Mouse (Mus musculus) cerebellum, postnatal 4 days (tissue): ENCODE measurements around the gene Pign.

Source experiments
- DNase-seq, 2 experiments: peaks; one replicate each; pipeline ENCODE4 v3.0.0; 2022; ENCODE audit warnings: low spot score in 2 of 2, mixed read lengths in 1 of 2

The Pign gene

GRCm38 (mm10) chr1:105563821-105564220, 99.7 kb downstream of the Pign start:
- no peak for DNase-seq

- DNase-seq = no peak
Measured at GRCm38 (mm10) chr1:105556078-105556477, 107.4 kb downstream of the Pign start.

- no peak for DNase-seq
Measured at GRCm38 (mm10) chr1:105555192-105555718, 108.2 kb downstream of the Pign start.

- no peak for DNase-seq
Measured at GRCm38 (mm10) chr1:105553130-105553529, 110.3 kb downstream of the Pign start.

- no peak for DNase-seq
Measured at GRCm38 (mm10) chr1:105550163-105550562, 113.3 kb downstream of the Pign start.

GRCm38 (mm10) chr1:105549648-105550047, 113.8 kb downstream of the Pign start:
- no peak for DNase-seq

- no peak for DNase-seq
Measured at GRCm38 (mm10) chr1:105543051-105543450, 120.4 kb downstream of the Pign start.

GRCm38 (mm10) chr1:105523768-105524167, 139.7 kb downstream of the Pign start:
- no peak for DNase-seq

GRCm38 (mm10) chr1:105522321-105522720, 141.2 kb downstream of the Pign start:
- DNase-seq = no peak

GRCm38 (mm10) chr1:105518101-105518500, 145.4 kb downstream of the Pign start:
- DNase-seq = no peak

- DNase-seq = no peak
Measured at GRCm38 (mm10) chr1:105507116-105507515, 156.4 kb downstream of the Pign start.

- no peak for DNase-seq
Measured at GRCm38 (mm10) chr1:105492626-105493025, 170.9 kb downstream of the Pign start.

- no peak for DNase-seq
Measured at GRCm38 (mm10) chr1:105489456-105489855, 174.0 kb downstream of the Pign start.

- DNase-seq = no peak
Measured at GRCm38 (mm10) chr1:105487037-105487436, 176.4 kb downstream of the Pign start.
